Mouse (Mus musculus) NIH3T3 (cell line): ENCODE measurements around the gene Zfp691.
A peak's percentile ranks its signal among the peaks of the same experiment; 100 is the strongest.

Source experiments
- DNase-seq: peaks from one replicate; pipeline ENCODE4 v3.0.0-alpha.2; 2012; ENCODE audit warnings: low read depth

The Zfp691 gene

DNA sequence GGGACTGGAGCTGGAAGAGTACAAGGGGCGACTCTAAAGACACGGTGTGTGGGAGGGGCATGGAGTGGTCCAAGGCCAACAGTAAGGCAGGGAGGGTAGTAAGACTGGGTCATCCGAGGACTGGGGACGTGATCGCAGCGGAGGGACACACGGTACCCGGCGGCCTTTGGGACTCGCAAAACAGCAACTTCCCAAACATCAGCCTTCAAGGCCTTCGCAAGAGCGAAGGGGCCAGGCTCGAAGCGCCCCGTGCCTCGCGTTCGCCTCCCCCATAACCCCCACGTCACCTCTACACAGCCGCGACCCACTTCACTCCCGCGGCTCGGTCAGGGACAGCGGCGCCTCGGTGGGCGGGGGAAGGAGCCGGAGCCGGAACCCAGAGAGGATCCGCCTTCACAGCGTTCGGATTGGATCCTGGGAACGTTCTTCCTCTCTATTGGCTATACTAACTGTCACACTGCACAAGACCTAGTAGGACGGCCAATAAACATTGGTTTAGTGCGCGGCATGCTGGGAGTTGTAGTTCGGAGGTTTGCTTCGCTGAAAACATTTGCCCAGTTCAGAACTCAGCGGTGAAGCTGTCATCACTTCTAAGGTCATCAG, at the start of gene Zfp691:
TSS of gene Zfp691 (minus strand) at position 345 of the 603 bp plus-strand sequence.
- DNase-seq: peak; percentile 98

- peak; percentile 78 for DNase-seq
Measured at GRCm38 (mm10) chr4:119223696-119224095, 49.7 kb upstream of the Zfp691 start.

GRCm38 (mm10) chr4:119218169-119218568, 44.2 kb upstream of the Zfp691 start, which contains the start of gene Tmem269:
Tmem269 (minus strand) TSS chr4:119218217.
- DNase-seq: no peak

DNA sequence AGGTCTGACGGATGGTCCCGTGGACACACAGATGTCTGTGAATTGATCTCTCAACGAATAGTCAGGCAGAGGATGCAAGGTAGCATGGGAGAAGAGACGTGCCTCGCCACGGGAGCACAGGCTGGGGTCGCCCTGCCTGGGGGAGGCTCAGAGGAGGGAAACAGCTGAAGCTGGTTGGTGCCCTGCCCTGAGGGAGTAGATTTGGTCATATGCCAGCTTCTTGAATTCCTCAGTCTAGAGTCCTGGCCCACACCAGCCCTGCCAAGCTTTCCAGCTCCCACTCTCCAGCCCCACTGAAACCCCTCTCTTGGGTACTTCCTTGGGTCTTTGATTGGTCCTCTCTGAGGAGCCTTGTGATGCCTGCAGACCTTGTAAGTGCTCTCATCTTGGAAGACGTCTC, 42.7 kb upstream of the Zfp691 start:
- DNase-seq: no peak

GRCm38 (mm10) chr4:119204672-119205071, 30.7 kb upstream of the Zfp691 start:
- peak; percentile 91 for DNase-seq

GRCm38 (mm10) chr4:119198105-119198504, 24.1 kb upstream of the Zfp691 start:
- no peak for DNase-seq

GRCm38 (mm10) chr4:119195582-119196320, 21.8 kb upstream of the Zfp691 start:
- DNase-seq: no peak

DNA sequence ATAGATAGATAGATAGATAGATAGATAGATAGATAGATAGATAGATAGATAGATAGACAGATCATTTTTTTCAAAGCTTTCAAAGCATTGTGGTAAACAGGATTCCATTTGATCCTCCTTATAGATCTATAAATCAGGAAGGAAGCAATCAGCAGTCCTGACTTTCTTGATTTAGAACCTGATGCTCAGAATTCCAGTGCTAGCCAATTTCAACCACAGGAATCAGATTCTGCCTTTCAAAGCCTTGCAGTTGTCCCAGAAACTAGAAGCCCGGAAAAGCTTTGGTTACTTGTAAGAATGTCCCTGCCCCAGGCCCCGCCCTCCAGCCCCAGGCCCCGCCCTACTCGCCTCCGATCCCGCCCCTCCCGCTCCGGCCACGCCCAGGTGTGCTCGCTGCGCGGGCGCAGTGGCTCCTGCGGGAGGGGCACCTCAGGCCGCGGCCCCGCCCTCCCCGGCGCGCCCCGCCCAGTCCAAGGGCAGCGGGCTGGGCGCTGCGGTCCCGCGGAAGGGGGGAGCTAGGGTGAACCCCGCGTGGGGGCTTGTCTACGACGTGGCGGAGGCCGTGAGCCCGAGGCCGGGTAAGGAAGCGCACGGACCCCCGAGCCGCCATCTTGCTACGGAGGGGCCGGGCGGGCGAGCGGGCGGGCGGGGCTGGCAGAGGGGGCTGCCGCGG, 21.1 kb upstream of the Zfp691 start, which contains the start of gene Svbp:
TSS of gene Svbp (plus strand) at position 398 of the 673 bp plus-strand sequence.
- DNase-seq: peak; percentile 98

DNA sequence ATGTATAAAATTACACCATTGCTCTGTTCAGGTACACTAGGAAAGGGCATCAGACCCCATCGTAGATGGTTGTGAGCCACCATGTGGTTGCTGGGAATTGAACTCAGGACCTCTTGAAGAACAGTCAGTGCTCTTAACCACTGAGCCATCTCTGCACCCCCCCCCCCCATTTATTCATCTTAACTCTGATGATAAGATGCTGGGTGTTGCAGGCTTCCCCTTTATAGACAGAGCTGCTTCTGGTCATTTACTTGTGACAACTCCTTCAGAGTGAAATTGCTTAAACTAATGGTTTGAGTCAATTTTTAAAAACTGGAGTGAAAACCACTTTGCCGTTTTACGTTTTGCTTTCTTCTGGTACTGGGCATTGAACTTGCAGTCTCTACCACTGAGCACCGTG, 18.8 kb upstream of the Zfp691 start:
- no peak for DNase-seq

- DNase-seq: no peak
Measured at GRCm38 (mm10) chr4:119191273-119191672, 17.3 kb upstream of the Zfp691 start.

- DNase-seq: no peak
Measured at GRCm38 (mm10) chr4:119190618-119191017, 16.6 kb upstream of the Zfp691 start.

GRCm38 (mm10) chr4:119189864-119190263, 15.9 kb upstream of the Zfp691 start, which contains the start of gene Ermap:
Ermap (minus strand) TSS chr4:119190011.
- no peak for DNase-seq

GRCm38 (mm10) chr4:119189392-119189791, 15.4 kb upstream of the Zfp691 start:
- DNase-seq: no peak

- DNase-seq: peak; percentile 11
Measured at GRCm38 (mm10) chr4:119188060-119188785, 14.2 kb upstream of the Zfp691 start.

- no peak for DNase-seq
Measured at GRCm38 (mm10) chr4:119185771-119186170, 11.8 kb upstream of the Zfp691 start.

DNA sequence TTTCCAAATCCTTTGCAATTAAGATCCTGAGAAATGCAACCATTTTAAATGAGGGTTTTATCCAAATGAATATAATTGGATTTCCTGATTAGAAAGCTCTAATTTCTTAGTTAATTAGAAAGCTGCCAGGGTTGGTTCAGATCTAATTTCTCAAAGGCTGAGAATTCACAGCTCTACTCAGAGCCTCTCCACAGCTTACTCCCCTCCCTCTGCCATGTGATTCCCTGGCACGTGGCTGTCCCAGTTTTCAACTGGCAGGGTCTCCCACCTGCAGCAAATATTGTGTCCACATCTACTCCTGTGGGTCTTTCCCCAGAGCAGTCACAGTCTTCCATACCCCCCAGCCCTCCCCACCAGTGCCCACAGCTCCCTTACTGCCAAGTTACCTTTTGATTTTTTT, 9.5 kb upstream of the Zfp691 start:
- DNase-seq: no peak

- no peak for DNase-seq
Measured at GRCm38 (mm10) chr4:119181456-119181855, 7.5 kb upstream of the Zfp691 start.

DNA sequence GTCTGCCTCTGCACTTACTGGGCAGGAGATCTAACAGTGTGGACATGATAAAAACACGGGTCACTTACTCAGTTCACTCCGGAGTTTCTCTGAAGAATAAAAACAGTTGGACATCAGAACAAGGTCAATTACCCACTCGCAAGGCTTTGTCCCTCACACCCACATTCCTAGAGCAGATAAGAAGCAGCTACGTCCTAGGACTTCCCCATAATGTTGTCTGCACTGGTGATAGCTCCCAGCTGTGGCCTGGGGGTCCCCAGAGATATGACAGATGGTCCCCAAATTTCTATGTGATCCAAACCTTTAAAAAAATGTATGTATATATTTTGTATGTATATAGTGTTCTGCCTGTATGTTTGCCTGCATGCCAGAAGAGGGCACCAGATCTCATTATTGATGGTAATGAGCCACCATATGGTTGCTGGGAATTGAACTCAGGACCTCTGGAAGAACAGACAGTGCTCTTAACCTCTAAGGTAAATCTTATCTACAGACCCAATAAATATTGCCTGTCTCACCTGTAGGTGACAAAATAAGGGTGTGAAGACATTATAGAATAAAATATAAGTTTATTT, 6.2 kb upstream of the Zfp691 start:
- DNase-seq: no peak

DNA sequence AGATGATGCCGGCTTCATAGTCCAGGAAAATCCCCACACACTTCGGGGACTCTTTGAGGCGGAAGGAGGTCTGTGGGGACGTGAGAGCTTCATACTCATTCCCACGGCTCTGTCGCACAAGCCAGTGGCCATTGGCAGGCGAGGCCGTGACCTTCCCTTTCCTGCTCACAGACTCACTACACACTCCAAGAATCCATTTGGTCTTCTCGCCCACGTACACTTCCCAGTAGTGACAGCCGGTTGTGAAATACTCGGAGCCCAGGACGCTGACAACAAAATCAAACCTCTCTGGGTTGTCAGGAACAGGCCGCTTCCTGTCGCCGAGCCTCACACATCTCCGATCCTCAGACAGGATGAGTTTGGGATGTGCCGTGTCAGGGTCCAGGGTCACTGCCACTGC, 4.3 kb upstream of the Zfp691 start:
- DNase-seq: no peak

- DNase-seq: no peak
Measured at GRCm38 (mm10) chr4:119177702-119178101, 3.7 kb upstream of the Zfp691 start.

DNA sequence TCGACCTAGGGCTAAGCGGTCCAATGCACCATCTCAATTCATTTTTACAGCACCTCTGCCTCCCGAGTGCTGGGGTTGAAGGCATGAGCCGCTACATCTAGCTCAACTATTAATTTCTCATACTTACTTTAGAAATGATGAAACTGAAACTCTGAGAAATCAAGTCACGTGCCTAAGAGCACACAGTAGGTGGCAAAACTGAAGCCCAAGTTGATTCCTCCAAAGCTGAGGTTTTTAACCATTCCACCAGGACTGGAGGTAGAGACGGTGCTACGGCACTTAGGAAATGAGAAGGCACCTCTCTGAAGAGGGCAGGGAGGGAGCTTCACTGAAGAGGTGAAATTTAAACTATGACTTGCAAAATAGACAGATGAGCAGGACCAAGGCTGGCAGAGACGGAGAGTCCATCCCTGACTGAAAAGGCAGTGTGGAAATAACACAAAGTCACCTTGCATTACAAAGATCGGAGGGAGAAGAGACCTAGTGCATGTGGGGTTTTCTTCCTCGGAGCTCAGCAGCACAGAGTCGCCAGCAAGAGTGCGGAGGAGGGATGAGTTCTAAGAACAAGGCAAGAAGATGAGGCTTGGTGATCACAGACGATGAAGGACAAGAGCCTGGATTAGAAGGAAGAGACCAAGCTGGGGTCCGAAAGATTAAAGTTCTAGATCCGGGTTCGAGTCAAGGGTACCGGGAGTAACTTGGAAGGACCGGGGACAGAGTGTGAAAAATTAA, 910 bp downstream of the Zfp691 start:
- DNase-seq: peak; percentile 17
